Mouse (Mus musculus) cortical plate, adult 2 months (tissue): ENCODE results near the gene Tmed2.

Source experiments
- CTCF ChIP-seq: fragments of 200-500 bp; IDR thresholded peaks from 2 replicates; pipeline ENCODE4 v1.5.1; 2011; ENCODE audit warnings: mild to moderate bottlenecking, control low read depth, low read length; ENCODE audit not compliant: insufficient read depth; ENCODE audit errors: extremely low read depth
- POLR2A ChIP-seq: fragments of 200-500 bp; IDR thresholded peaks from 2 replicates; pipeline ENCODE4 v1.6.1; 2011; ENCODE audit warnings: mild to moderate bottlenecking, low read length, control low read depth; ENCODE audit not compliant: insufficient read depth; ENCODE audit errors: extremely low read depth

- TF ChIP-seq POLR2A (no peak), CTCF (no peak)
These were observed 44.9 kb upstream of the Tmed2 start for GRCm38 (mm10) chr5:124495547-124495946.
